Mouse (Mus musculus) MEL (cell line): ENCODE results near the gene Gm5416. TPM values are rescaled to one million over a fixed set of nuclear protein-coding genes. Genes with fewer than 3 reads are reported as not detected.
"Not testable (repeated sequence)": the region's sequence is repeated elsewhere in the genome, so short reads cannot be mapped to it uniquely, and the experiment has no call there.

Source experiments
- DNase-seq: peaks from one replicate; pipeline ENCODE4 v3.0.0; 2011; ENCODE audit warnings: low read depth, low spot score
- H3K27ac ChIP-seq: 2 replicates; pipeline ENCODE4 v1.5.1; 2012; ENCODE audit warnings: low read depth, mild to moderate bottlenecking, control low read depth, low read length, moderate library complexity; ENCODE audit not compliant: control insufficient read depth
- H3K27me3 ChIP-seq, 2 experiments: fragments of 150-350 bp in 1 of 2; sonication (generic) in 1 of 2; 2 replicates each; pipeline ENCODE4 v1.6.1; 2012; ENCODE audit warnings: low read length in 2 of 2, mild to moderate bottlenecking in 2 of 2, improper control_type of control experiment in 1 of 2, moderate library complexity in 1 of 2; ENCODE audit not compliant: insufficient read depth in 2 of 2, control insufficient read depth in 1 of 2
- H3K36me3 ChIP-seq, 2 experiments: 2 replicates each; pipeline ENCODE4 v1.6.1; 2012 to 2014; ENCODE audit warnings: low read length in 2 of 2, improper control_type of control experiment in 1 of 2, inconsistent platforms in 1 of 2, mild to moderate bottlenecking in 1 of 2; ENCODE audit not compliant: insufficient read depth in 2 of 2, control insufficient read depth in 1 of 2
- H3K4me1 ChIP-seq, 2 experiments: fragments of 150-350 bp in 1 of 2; sonication (generic) in 1 of 2; 2 replicates each; pipeline ENCODE4 v1.6.1; 2012; ENCODE audit warnings: low read length in 2 of 2, improper control_type of control experiment in 1 of 2, mild to moderate bottlenecking in 1 of 2; ENCODE audit not compliant: insufficient read depth in 2 of 2, control insufficient read depth in 1 of 2
- H3K4me3 ChIP-seq, 2 experiments: fragments of 150-350 bp in 1 of 2; sonication (generic) in 1 of 2; 2 replicates each; pipeline ENCODE4 v1.5.1; 2012; ENCODE audit warnings: low read depth in 2 of 2, low read length in 2 of 2, mild to moderate bottlenecking in 2 of 2, moderate library complexity in 2 of 2, control low read depth in 1 of 2, improper control_type of control experiment in 1 of 2; ENCODE audit not compliant: control insufficient read depth in 1 of 2, insufficient read depth in 1 of 2
- H3K79me2 ChIP-seq: 2 replicates; pipeline ENCODE4 v1.6.1; 2012; ENCODE audit warnings: mild to moderate bottlenecking, low read length, moderate library complexity; ENCODE audit not compliant: control insufficient read depth, poor library complexity, insufficient read depth
- H3K9ac ChIP-seq: 2 replicates; pipeline ENCODE4 v1.6.1; 2012; ENCODE audit warnings: low read depth, mild to moderate bottlenecking, control low read depth, low read length, moderate library complexity; ENCODE audit not compliant: control insufficient read depth, poor library complexity, severe bottlenecking
- H3K9me3 ChIP-seq: fragments of 150-350 bp; sonication (generic); replicated peaks from 2 replicates; pipeline ENCODE4 v1.6.1; 2012; ENCODE audit warnings: mild to moderate bottlenecking, low read length, improper control_type of control experiment, moderate library complexity; ENCODE audit not compliant: insufficient read depth
- CHD1 ChIP-seq: IDR thresholded peaks from 2 replicates; pipeline ENCODE4 v1.6.1; 2012; ENCODE audit warnings: low read depth, mild to moderate bottlenecking, inconsistent platforms, low read length, improper control_type of control experiment
- CHD2 ChIP-seq: IDR thresholded peaks from 2 replicates; pipeline ENCODE4 v1.6.1; 2011; ENCODE audit warnings: low read length, improper control_type of control experiment
- EP300 ChIP-seq, 2 experiments: IDR thresholded peaks; 2 replicates each; pipeline ENCODE4 v1.6.1; 2011; ENCODE audit warnings: improper control_type of control experiment in 2 of 2, low read length in 2 of 2, low read depth in 1 of 2, mild to moderate bottlenecking in 1 of 2
- GABPA ChIP-seq: IDR thresholded peaks from 2 replicates; pipeline ENCODE4 v1.6.1; 2012; ENCODE audit warnings: low read depth, mild to moderate bottlenecking, inconsistent platforms, low read length, improper control_type of control experiment, moderate library complexity
- KAT2A ChIP-seq: conservative IDR thresholded peaks from 2 replicates; pipeline ENCODE4 v1.6.1; 2012; ENCODE audit warnings: low read depth, low read length, improper control_type of control experiment, inconsistent platforms
- MAFK ChIP-seq: IDR thresholded peaks from 2 replicates; pipeline ENCODE4 v1.6.1; 2011; ENCODE audit warnings: low read depth, mild to moderate bottlenecking, low read length, improper control_type of control experiment, borderline replicate concordance
- MEF2A ChIP-seq: IDR thresholded peaks from 2 replicates; pipeline ENCODE4 v1.6.1; 2014; ENCODE audit warnings: low read depth, mild to moderate bottlenecking, inconsistent platforms, low read length, improper control_type of control experiment; ENCODE audit not compliant: poor library complexity, insufficient replicate concordance, severe bottlenecking; ENCODE audit errors: extremely low read depth
- MXI1 ChIP-seq: IDR thresholded peaks from 2 replicates; pipeline ENCODE4 v1.6.1; 2011; ENCODE audit warnings: mild to moderate bottlenecking, low read depth, low read length, improper control_type of control experiment
- MYC ChIP-seq: IDR thresholded peaks from 2 replicates; pipeline ENCODE4 v1.6.1; 2011; ENCODE audit warnings: low read depth, mild to moderate bottlenecking, low read length, improper control_type of control experiment, moderate library complexity
- NELFE ChIP-seq: IDR thresholded peaks from 2 replicates; pipeline ENCODE4 v1.6.1; 2011; ENCODE audit warnings: low read depth, low read length, improper control_type of control experiment
- NRF1 ChIP-seq: IDR thresholded peaks from 2 replicates; pipeline ENCODE4 v1.6.1; 2014; ENCODE audit warnings: low read depth, mild to moderate bottlenecking, inconsistent platforms, low read length, improper control_type of control experiment, moderate library complexity; ENCODE audit not compliant: poor library complexity, insufficient read depth, severe bottlenecking
- RAD21 ChIP-seq: IDR thresholded peaks from 2 replicates; pipeline ENCODE4 v1.6.1; 2011; ENCODE audit warnings: mild to moderate bottlenecking, low read depth, low read length, improper control_type of control experiment
- TBP ChIP-seq: IDR thresholded peaks from 2 replicates; pipeline ENCODE4 v1.8.0; 2011; ENCODE audit warnings: low read depth, low read length, improper control_type of control experiment
- UBTF ChIP-seq: IDR thresholded peaks from 2 replicates; pipeline ENCODE4 v1.6.1; 2012; ENCODE audit warnings: low read depth, mild to moderate bottlenecking, inconsistent platforms, low read length, improper control_type of control experiment, moderate library complexity, borderline replicate concordance; ENCODE audit not compliant: insufficient read depth
- USF2 ChIP-seq, 2 experiments: IDR thresholded peaks; 2 replicates each; pipeline ENCODE4 v1.6.1; 2011 to 2012; ENCODE audit warnings: improper control_type of control experiment in 2 of 2, low read length in 2 of 2, borderline replicate concordance in 1 of 2, inconsistent platforms in 1 of 2, low read depth in 1 of 2, mild to moderate bottlenecking in 1 of 2; ENCODE audit not compliant: insufficient read depth in 1 of 2
- ZNF384 ChIP-seq: IDR thresholded peaks from 2 replicates; pipeline ENCODE4 v1.6.1; 2012; ENCODE audit warnings: low read depth, mild to moderate bottlenecking, inconsistent platforms, low read length, improper control_type of control experiment
- polyA plus RNA-seq, 2 experiments: library from polyadenylated mRNA; stranded (reverse) in 1 of 2; unstranded in 1 of 2; fragments of >175 nt in 1 of 2; fragments of >200 nt in 1 of 2; gene quantifications; 2 replicates each; pipeline versions ENCODE4 v1.2.1 to v1.2.4; 2012; ENCODE audit warnings: low replicate concordance in 2 of 2, low read depth in 1 of 2; ENCODE audit not compliant: insufficient read length in 2 of 2, insufficient read depth in 1 of 2, missing spikeins in 1 of 2
- total RNA-seq: library from RNA; depleted of rRNA; stranded (reverse); fragments of 300-350 nt; gene quantifications from 2 replicates; pipeline ENCODE4 v1.2.3, GENCODE M21; 2012

Gm5416 gene
- total and polyA plus RNA-seq, 3 experiments: not detected

DNA sequence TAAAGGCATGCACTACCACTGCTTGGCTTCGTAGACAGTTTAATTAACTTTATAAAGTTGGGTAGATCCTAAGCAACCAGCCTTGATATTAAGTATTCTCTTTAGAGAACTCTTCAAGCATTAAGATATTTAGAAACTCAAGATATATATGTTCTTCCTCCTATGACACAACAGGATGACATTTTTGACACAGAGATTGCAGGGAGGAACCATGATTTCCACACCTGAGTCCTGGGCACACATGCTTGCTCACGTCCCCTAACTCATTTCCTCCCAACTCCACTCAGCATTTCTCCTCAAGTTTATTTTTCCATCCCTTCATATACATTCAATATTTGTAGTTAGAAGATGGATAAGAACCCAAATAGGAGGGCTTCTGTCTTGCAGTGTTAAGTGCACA is 30.3 kb upstream of the Gm5416 start:
- Histone ChIP-seq H3K27me3 (no peaks in the 10 kb centered on the region; a peak in 1 of 4 replicates), H3K79me2 (no peaks in the 10 kb centered on the region), H3K9me3 (no peaks in the 10 kb centered on the region), H3K36me3 (no peaks in the 10 kb centered on the region), H3K9ac (no peak overlapping the region), H3K4me3 (no peak overlapping the region), H3K4me1 (no peaks in the 10 kb centered on the region), H3K27ac (no peak overlapping the region)
- no peak for TF ChIP-seq USF2 (IDR thresholded peaks at IDR 0.05; ENCODE audit: borderline replicate concordance in 1 of 2, insufficient read depth in 1 of 2, low read depth in 1 of 2, low read length in 2 of 2)
- TF ChIP-seq RAD21: no peak
- TF ChIP-seq CHD1: no peak
- no peak for DNase-seq

DNA sequence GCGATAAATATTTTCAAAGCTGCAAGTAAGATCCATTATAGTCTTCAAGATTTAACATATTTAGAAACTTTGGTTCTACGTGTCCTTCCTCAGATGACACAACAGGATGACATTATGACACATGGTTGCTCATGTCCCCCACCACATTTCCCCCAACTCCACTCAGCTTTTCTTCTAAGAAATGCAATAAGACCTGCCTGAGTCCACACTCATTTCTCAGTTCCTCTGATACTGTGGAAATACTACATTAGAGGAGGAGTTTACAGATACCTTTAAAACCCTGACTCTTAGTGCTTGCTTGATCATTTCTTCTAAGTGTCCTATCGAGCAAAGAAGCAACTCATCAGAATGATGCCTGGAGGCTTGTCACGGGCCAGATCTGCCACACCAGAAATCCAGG is 26.3 kb upstream of the Gm5416 start, which contains the start of gene Gm5483:
TSS of gene Gm5483 (plus strand) at position 301 of the 400 bp plus-strand sequence.
- H3K9me3 ChIP-seq, H3K79me2 ChIP-seq, H3K4me1 ChIP-seq, H3K27me3 ChIP-seq, H3K36me3 ChIP-seq, H3K9ac ChIP-seq, DNase-seq, H3K27ac ChIP-seq, H3K4me3 ChIP-seq: not testable (repeated sequence)

DNA sequence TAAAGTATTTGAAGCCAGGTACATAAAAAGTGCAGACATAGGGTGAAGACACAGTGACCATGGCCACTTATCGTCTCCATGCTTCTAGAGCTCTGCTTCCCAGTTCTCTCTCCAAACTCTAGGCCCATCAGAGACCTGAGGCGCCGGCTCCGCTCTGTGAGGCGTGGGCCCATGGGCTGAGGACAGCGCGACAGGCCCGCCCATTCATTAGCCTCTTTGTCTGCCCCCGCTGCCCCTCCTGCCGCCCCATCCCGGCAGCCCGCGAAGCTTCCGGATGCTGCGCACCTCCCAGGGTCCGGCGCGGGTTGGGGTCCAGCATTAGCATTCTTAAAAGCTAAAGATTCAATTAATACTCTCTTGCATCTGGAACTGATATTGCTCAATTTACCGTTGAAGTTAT is 11.0 kb upstream of the Gm5416 start:
- TF ChIP-seq EP300 (IDR thresholded peaks at IDR 0.05; ENCODE audit: low read depth in 1 of 2, low read length in 2 of 2) (no peak), MAFK (no peak), NELFE (no peak), MEF2A (no peak), KAT2A (no peak), MYC (no peak), MXI1 (no peak), UBTF (no peak), TBP (no peak), NRF1 (no peak), GABPA (no peak), CHD2 (no peak), RAD21 (no peak), ZNF384 (no peak)

More for the DNA sequence above, 11.0 kb upstream of the Gm5416 start:
- Histone ChIP-seq H3K9ac (no peak overlapping the region), H3K36me3 (no peaks in the 10 kb centered on the region), H3K27me3 (peaks cover 0 to 4% of the 10 kb centered on the region in 2 experiments; a peak in 1 of 4 replicates), H3K9me3 (no peaks in the 10 kb centered on the region), H3K4me1 (no peaks in the 10 kb centered on the region), H3K27ac (no peak overlapping the region), H3K4me3 (no peak overlapping the region), H3K79me2 (no peaks in the 10 kb centered on the region)
- DNase-seq: no peak
